Mouse (Mus musculus): ENCODE measurements around the gene Capg.
A peak's percentile ranks its signal among the peaks of the same experiment; 100 is the strongest.

Gene Capg

DNA sequence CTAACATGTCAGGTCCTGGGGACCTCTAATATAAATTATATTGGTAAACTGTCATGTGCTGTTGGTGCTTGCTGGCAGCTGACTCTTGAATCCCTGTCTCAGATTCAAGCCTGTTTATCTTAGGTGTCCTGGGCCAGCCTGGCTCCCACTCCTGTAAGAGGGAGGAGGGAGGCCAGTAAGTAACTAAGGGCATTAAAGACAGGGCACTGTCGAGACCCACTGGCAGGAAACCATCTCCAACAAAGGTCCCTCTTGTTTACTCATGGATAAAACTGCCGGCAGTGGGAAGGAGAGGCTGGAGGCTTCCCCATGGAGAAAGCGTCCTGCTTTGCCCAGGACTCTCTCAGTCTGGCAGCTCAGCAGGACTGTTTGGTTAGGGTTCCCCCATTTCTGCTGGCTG lies 27.6 kb downstream of the Capg start:
- no peak for DNase-seq

DNA sequence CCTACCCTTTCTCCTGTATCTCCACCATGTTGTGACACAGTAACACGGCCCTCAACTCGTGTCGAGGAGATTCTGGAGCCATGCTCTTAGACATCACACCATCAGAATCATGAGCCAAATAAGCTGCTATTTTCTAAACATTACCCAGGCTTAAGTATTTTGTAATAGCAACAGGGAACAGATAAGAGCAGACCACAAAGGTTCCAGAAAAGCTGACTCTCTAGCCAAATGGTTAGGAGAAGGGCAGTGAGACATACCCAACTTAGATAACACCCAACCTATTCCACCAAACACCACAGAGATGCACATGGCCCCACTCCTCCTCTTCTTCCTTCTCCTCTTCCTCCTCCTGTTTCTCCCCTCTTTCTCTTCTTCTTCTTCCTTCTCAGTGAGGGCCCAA lies 31.9 kb downstream of the Capg start:
- no peak for DNase-seq

DNA sequence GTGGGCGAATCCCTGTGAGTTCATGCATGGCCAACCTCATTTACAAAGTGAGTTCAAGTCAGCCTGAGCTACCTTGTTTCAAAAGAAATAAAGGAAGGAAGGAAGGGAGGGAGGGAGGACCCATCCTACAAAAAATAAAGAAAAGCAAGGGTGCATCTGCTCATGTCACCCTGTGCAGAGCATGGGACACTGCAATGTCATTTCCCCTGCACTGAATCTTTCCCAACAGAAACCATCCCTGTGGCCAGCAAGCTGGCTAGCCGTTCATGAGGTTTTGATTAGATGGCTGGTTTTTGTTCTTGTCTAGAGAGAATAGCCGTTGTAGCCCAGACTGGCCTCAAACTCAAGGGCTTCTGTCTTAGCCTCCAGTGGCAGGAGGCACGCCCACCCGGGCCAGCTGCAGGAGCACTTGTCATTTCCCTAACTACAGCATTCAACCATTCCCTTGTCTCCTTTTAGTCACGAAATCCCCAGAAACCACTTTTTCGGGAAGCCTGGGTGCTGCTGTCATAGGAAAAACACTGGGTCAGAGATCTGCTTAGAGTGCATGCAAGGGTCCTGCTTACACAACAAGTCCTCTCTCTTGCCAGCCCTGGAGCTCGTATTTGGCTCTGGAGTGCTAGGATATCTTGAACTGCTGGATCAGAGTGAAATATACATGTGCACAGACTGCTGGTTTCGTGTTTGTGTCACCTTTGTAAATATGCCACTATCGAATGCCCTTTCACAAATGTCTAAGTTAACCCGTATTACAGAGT lies 37.6 kb downstream of the Capg start:
- DNase-seq = no peak

DNA sequence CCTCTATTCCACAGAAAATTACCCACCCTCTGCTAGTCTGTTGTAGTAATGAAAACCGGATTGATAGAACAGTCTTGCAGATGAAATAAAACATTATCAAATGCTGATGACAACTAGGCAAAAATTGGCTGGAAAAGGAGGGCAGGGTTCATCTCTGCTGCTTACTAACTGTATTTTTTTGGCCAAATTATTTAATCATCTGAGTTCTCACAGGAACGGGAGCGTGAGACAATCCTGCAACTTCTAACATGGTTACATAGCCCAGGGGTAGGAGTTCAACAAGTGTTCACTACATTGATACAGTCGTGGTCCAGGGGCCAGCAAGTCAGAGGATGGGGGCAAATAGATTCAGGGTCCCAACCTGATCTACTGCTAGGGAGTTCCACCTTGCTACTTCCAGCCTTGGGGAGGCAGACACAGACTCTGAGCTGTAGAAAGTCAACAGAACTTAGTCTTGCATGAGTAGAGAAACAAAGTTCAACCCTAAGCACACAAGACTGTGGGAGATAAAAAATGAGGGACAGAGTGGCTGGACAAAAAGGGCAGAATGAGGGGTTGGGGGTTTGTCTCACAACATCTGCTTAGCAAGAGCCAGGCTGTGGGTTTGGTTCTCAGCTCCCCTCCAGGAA lies 39.1 kb downstream of the Capg start:
- no peak for DNase-seq

DNA sequence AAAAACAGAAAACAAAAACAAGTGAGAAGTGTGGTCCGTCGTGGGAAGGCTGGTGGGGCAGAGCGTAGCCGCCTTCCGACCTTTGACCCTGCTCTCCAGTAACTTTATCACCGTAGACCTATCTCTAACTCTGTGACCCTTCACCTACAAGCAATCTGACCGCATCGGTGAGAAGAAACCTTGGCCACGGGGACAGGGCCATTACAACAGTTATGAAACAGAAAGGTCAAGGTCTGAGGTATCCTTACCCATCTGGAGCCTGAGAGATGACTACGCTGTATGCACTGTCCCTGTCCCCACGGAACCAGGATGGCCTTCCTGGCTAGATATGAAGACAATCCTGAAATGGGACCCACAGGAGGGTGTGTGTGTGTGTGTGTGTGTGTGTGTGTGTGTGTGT lies 40.0 kb downstream of the Capg start:
- no peak for DNase-seq

DNA sequence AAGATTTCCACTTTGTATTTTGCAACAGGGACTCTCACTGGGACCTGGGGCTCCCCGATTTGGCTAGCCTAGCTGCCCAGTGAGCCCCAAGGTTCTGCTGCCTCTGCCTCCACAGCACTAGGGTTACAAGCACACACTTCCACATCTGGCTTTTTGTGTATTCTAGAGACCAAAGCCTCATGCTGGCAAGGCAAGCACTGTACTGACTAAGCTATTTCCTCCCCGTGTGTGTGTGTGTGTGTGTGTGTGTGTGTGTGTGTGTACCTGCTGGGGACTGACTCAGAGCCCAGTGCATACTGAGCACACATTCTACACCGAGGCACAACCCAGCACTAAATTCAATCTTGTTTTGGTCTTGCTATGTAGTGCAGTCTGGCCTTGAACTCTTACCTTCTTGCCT lies 42.5 kb downstream of the Capg start:
- no peak for DNase-seq

DNA sequence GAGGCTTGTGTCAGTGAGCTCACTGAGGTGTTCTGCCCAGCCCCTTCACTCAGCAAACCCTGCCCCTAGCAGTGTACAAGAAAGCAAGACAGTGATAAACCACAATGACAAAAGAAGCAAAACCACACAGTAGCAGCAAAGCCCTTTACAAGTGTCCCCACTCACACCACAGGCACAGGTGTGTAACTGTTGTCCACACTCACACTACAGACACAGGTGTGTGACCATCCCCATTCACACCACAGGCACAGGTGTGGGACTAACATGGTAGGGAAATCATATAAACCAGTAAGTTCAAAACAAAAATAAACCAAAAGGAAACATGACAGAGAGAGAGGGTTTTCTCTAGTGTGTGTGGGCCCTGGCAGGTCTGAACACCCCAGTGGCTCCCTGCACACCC lies 44.1 kb downstream of the Capg start:
- no peak for DNase-seq

DNA sequence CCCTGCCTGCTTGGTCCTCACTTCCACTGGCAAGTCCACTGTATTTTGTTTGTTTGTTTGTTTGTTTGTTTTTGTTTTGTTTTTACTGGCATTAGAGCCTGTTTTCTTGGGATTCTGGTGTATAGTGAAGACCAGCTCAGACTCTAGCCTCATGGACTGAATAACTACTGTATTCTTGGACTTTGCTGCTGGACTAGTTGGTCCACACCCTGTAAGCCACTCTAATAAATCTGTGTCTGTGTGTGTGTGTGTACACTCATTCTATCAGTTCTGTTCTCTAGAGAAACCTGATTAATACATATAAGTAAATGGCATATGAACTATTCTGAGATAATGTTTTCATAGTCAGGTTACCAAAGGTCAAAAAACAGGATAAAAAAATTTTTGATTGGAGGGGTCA lies 45.9 kb downstream of the Capg start:
- no peak for DNase-seq

DNA sequence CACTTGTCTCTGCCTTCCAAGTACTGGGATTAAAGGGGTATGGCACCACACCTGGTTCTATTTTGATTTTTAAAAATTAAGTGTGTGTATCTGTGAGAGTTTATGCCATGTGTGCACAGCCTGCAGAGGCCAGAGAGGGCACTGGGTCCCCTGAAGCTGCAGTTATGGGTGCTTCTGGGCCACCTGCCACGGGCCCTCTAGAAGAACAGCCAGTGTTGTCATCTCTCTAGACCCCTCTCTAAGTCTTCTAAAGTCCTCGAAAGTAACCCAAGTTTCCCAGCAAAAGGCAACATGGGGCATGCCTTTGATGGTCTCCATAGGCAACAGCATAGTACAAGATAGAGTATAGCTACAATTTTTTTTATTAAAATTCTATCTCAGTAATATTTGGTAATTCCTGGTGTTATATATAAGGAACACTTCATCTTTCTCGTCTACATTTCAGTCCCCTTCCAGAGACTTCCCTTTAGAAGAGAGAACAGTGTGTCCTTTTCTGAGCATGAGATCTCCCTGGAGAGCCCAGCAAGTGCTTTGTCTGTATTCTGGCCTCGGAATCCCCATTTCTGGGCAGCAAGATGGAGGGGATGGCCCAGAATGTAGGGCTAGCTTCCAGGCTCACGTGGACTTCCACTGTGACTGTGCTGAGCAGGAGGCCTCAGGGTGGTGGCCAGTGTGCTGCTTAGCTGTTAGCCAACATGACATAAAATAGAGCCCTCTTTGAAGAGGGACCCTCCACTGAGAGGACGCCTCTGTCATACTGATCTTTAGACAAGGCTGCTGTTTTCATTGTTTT lies 49.0 kb downstream of the Capg start:
- DNase-seq = no peak

DNA sequence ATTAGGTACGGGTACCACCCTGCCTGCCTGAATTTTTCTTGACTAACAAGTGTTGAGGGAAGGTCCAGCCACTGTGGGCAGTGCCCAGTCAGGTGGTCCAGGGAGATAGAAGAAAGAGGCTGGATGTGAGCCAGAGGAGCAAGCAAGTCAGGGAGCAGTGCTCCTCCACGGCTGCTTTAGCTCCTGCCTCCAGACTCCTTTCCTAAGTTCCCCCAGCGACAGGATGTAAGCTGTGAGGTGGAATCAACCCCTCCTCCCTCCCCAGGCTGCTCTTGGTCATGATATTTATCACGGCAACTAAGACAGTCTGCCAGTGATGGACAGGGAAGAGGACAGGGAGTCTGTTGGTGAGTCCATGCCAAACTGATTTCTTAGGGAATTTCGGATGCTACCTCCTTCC lies 49.7 kb downstream of the Capg start:
- no peak for DNase-seq

DNA sequence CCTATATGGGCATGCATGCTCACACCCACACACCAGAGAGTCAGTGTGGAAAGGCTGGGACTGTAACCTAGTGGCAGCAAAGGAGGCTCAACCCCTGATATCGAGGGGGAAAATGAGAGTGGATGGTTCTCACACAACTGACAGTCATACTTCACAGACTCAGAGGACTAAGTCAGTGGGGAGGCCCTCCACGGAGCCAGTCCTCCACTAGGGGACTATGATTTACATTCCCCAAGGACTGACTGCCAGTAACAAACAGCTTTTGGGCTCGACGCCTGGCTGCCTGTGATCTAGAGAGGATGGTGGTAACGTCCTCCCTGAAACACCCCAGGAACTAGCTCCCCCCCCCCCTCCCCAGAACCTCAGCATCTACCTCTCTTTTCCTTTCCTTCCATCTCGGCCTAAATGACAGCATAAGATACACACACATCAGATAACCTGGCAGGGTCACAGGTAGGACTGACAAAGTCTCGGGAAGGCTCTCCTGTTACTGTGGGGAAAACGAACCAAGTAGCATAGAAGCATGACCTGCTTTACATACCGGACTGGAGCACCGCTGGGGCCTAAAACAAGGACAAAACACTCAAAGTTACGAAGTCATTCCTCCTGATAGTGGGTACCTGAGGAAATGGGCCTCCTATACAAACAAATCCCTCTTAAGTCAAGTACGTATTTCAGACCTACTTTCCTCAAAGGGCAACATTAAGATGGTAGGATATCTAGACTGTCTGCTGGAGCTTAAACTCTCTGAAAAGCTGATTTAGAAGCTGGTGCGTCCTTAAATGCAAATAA lies 53.1 kb downstream of the Capg start:
- DNase-seq = peak; percentile 66 to 70

DNA sequence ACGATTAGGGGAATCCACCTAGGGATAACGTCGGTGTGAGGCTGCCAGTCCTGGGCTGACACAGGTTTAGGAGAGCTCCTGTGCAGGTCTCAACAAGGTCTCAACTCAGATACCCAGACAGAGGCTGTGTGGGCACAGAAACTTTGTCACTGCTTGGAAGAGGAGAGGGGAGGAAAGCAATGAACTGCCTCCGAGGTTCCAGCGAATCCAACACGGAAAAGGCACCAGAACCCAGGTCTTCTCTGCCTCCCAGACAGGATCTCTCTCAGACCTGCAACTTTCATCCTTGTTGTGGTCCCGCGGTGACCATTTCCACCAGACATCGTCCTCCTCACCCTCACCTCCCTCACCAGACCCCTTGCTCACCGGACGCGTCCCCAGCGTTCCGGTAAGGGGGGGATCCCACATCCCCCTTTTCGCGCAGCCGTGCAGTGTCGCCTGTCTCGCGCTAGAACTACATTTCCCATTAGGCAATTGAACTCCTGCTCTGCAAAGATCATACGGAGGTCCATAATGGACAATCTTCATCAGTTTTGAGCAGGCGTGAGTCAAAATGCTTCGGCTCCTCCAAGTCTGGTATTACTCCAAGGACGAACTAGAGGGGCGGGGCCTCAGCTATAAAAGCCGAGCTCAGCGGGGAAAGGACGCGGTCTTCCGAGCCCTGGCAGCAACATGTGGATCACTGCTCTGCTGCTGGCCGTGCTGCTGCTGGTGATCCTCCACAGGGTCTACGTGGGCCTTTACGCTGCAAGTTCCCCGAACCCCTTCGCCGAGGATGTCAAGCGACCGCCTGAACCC lies 54.0 kb downstream of the Capg start, which contains the start of the genes Elmod3 and Retsat:
Elmod3 (minus strand) TSS at position 458 of the 798 bp plus-strand sequence.
Retsat (plus strand) TSS at position 520 of the 798 bp plus-strand sequence.
- DNase-seq = peak; percentile 95 to 97

DNA sequence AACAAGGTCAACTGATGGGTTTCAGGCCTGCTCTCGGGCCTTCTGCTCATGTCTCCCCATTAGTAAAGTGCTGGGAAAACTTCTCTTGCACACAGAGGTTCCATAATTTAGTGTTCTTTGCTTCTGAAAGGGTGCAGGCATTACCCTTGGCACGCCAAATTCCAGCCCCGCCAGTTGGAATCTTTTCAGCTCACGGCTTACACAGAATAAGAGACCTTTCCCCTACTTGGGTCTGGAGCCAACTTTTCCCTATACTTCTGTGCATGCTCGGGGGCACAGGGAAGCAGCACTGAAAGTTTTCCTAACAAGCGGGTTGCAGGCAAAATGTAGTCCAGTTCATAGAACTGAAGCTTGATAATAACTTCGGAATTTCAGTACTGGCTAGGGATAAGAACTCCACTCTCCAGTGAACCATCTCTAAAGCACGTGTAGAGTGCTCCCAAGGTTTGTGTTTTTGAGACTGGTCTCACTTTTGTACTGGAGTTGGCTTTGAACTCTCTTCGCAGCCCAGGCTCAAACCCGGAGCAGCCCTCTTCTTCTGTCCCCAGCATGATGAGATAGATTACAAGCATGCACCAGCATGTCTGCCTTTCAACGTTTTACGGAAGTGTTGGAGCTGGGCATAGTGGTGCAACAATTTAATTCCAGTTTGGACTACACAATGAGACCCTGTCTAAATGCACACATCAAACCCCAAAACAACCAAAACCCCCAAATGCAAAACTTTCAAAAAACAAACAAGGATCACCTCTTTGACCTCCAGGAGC lies 54.8 kb downstream of the Capg start:
- DNase-seq = peak in 1 of 2 experiments; percentile 58

DNA sequence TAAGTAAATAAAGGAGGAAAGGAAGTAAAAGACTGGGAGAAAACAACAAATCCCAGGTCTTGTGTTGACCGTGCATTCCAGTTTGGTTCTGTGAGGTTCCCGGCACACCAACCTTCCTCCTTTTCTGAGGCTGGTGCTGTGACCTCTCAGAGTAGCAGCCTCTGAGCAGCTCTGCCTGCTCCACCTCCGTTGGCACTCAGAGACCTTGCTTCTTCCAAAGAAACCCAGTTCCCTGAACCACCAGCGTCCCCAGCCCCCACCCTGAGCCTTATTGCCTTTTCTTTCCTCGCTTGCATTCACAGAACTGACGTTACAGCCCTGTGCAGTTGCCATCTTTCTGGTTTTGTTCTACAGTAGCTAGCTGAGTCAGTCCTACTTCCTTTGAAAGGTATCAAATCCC lies 56.0 kb downstream of the Capg start:
- DNase-seq = no peak

DNA sequence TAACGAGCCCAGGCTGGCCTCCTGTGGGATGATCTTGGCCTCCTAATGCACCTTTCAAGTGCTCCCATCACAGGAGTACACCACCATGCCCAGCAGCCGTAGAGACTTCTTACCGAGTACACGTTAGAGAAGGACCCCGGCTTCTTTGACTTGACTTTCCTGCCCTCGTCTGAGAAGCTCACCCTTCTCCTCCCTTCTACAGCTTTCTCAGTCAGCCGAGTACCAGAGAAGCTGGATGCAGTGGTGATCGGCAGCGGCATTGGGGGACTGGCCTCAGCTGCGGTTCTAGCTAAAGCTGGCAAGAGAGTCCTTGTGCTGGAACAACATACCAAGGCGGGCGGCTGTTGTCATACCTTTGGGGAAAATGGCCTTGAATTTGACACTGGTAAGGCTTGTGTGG lies 56.6 kb downstream of the Capg start:
- no peak for DNase-seq

DNA sequence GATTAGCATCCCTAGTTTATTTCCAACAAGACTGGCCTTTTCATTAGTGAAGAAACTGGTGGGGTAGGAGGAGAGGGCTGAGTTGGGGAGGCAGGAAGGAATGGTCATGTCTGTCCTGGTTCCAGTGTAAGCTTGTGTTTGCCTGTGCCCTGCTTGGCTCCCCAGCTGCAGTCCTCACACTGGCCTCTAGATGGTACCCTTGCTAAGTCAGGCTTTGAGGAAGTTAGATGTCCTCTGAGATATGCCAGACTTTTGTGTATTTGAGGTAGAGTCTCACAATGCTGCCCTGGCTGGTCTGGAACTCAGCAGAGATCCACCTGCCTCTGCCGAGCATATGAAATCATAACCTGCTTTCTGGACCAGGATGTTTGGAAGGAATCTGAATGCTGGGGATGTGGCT lies 57.5 kb downstream of the Capg start:
- peak; percentile 90 to 92 for DNase-seq

DNA sequence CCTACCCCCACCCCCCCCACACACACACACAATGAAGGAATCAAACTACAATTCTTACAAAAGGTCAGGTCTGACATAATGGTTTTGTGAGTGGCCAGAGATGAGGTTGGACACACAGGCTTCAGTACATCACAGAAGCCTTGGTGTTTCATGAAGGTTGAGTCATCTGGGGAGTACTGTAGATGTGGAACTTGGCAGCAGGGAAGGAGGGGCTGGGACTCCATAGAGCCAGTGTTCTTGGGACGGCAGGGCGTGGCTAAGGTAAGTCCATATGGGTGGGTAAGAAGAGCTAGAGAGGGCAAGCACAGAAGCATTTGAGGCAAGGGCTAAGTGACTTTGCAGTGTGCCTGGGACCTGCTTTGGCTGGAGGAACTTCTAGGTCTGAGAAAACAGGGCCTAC lies 59.9 kb downstream of the Capg start:
- DNase-seq = no peak

DNA sequence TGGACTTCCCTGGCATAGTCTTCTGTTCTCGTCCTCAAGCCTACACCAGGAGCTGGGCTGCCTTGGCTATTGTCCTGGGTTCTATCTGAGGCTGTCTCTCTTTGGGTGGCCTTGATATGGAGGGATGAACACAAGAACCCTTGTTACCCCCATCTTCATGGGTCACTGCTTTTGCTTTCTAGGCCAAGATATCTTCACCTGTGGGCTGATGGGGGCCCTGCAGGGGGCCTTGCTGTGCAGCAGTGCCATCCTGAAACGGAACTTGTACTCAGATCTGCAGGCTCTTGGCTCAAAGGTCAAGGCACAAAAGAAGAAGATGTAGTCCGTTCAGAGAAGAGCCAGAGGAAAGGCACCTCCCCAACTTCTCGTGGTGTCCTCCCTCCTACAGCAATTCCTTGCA lies 62.9 kb downstream of the Capg start:
- DNase-seq = no peak

DNA sequence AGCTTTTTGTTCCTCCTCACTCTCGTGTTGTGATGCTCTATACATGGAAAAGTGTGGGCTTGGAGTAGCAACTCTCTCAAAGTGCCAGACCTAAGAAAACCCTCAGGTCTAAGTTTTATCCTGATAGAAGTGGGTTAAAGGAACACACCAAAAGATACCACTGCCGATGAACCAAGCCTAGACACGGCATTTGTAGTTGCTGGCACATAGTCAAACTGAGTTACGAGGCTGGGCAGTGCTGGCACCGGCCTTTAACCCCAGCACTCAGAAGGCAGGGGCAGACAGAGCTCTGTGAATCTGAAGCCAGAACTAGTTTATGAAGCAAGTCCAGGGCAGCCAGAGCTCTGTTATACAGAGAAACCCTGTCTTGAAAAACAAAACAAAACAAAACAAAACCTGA lies 63.5 kb downstream of the Capg start:
- DNase-seq = no peak

DNA sequence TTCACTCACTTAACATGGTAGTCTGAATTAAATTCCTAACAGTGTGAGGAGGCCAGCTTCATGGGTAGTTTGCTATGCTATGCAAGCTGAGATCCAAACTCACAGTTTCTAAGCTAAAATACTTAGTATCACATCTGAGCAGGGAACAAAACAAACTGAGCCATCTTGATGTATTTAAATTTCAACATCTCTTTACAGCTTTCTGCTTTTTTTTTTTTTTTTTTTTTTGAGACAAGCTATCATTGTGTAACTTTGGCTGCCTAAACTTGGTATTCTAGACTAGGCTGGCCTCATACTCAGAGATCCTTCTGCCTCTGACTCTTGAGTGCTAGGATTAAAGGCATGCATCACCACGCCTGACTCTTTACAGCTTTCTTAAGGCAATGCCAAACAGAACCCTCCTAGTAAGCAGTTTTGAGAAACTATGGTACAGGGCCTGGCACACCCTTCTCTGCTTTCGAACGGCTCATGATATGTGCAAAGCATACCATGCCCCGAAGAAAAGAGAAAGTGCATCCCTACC lies 64.5 kb downstream of the Capg start:
- DNase-seq = no peak

DNA sequence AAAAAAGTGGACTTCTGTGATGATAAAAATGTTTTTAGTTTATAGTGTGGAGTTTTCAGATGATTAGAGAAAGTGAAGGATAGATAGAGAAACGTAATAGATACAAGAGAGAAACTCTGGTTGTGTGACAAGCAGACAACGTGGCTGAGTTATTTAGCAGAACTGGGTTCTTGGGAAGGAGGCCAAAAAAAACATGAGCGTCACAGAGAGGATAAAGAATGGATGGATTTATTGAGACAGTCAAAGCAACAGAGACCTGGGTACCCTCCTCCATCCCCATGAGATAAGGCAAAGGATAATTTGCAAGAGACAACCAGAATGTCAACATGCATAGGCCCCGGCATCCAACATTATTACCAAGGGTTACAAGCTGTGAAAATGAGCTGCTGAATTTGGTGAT lies 66.1 kb downstream of the Capg start:
- no peak for DNase-seq

All from kidney, postnatal 4 days (tissue).